Mouse (Mus musculus) lung, embryonic 15.5 days (tissue): ENCODE measurements around the gene St3gal6. TPM values are rescaled to one million over a fixed set of nuclear protein-coding genes. Genes with fewer than 3 reads are reported as not detected.
"Not testable (repeated sequence)": the region's sequence is repeated elsewhere in the genome, so short reads cannot be mapped to it uniquely, and the experiment has no call there.

ENCODE experiments used
- ATAC-seq: fragments of 200-750 bp; cut with Nextera tagmentation; 2 replicates; pipeline ENCODE4 v1.8.0; 2017; ENCODE audit warnings: moderate number of reproducible peaks, borderline replicate concordance; ENCODE audit not compliant: low FRiP score, low TSS enrichment; ENCODE audit errors: extremely low read depth
- H3K27ac ChIP-seq: fragments of 300-500 bp; sonication (generic); 2 replicates; pipeline ENCODE4 v1.5.1; 2015; ENCODE audit warnings: moderate library complexity, mild to moderate bottlenecking, inconsistent platforms
- H3K27me3 ChIP-seq: fragments of 300-500 bp; sonication (generic); 2 replicates; pipeline ENCODE4 v1.6.1; 2015; ENCODE audit warnings: inconsistent platforms
- H3K36me3 ChIP-seq: fragments of 300-500 bp; sonication (generic); 2 replicates; pipeline ENCODE4 v1.6.1; 2015; ENCODE audit warnings: inconsistent platforms
- H3K4me1 ChIP-seq: fragments of 300-500 bp; sonication (generic); 2 replicates; pipeline ENCODE4 v1.6.1; 2015; ENCODE audit warnings: inconsistent platforms
- H3K4me2 ChIP-seq: fragments of 300-500 bp; sonication (generic); 2 replicates; pipeline ENCODE4 v1.6.1; 2015; ENCODE audit warnings: inconsistent platforms, mild to moderate bottlenecking, moderate library complexity
- H3K4me3 ChIP-seq: fragments of 300-500 bp; sonication (generic); 2 replicates; pipeline ENCODE4 v1.5.1; 2015; ENCODE audit warnings: mild to moderate bottlenecking, inconsistent platforms
- H3K9ac ChIP-seq: fragments of 300-500 bp; sonication (generic); 2 replicates; pipeline ENCODE4 v1.6.1; 2015; ENCODE audit warnings: inconsistent platforms
- H3K9me3 ChIP-seq: fragments of 300-500 bp; sonication (generic); 2 replicates; pipeline ENCODE4 v1.6.1; 2016; ENCODE audit warnings: inconsistent platforms
- WGBS: fragments of 180-500 bp; shearing (Covaris S2); methylation state at CpG from one replicate; pipeline ENCODE4 v1.1.7; 2015; 5-methylcytosine and 5-hydroxymethylcytosine counted together
- polyA plus RNA-seq: library from polyadenylated mRNA; unstranded; fragments of >200 nt; fragmentation: Nextera tagmentation; extraction: Ambion mirVana; gene quantifications from 2 replicates; pipeline ENCODE4 v1.2.1, GENCODE M21; 2015

St3gal6 gene
- polyA plus RNA-seq, 1 experiment from 2014 or later: 27.3 TPM

DNA sequence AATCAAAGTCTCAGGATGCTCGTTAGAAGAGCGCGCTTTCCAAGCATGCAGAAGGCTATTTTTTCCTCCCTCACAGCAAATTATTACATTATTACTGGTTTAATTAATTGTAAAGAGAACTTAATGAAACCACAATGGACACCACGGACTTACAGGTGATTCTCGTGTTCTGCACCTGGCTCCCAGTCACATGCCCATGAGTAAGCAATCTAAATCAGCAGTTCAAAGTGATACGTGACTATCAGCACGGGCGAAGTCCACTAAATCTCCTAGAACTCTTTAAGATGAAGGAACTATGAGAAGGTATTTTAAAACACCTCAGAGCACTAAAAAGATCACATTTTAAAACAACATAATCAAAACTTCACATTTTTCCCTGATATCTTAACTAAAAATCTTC lies 54.0 kb downstream of the St3gal6 start:
- Histone ChIP-seq H3K36me3 (peaks cover 43% of the 10 kb centered on the region), H3K27me3 (no peaks in the 10 kb centered on the region), H3K4me2 (no peak overlapping the region), H3K4me1 (peaks cover 3% of the 10 kb centered on the region; the same call in 1 of the 2 replicates), H3K9ac (no peak overlapping the region), H3K27ac (no peak overlapping the region), H3K9me3 (no peaks in the 10 kb centered on the region), H3K4me3 (no peak overlapping the region)
- no peak for ATAC-seq
- 89% methylated on average over 8 of the region's 8 CpGs for WGBS

DNA sequence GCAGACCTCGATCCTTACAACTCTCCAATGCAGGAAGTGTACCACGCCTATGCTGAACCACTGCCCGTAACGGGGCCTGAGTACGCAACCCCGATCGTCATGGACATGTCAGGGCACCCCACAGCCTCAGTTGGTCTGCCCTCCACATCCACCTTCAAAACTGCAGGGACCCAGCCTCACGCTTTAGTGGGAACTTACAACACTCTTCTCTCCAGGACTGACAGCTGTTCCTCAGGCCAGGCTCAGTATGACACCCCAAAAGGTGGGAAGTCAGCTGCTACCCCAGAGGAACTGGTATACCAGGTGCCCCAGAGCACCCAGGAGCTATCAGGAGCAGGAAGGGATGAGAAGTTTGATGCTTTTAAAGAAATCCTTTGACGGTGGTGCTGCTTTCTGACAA lies 58.6 kb downstream of the St3gal6 start:
- H3K27me3 ChIP-seq: no peaks in the 10 kb centered on the region
- 84% methylated on average over 9 of the region's 9 CpGs for WGBS
- H3K9ac ChIP-seq: no peak overlapping the region
- no peaks in the 10 kb centered on the region for H3K9me3 ChIP-seq
- no peak overlapping the region for H3K4me2 ChIP-seq
- H3K4me1 ChIP-seq: no peaks in the 10 kb centered on the region
- no peak overlapping the region for H3K27ac ChIP-seq
- H3K4me3 ChIP-seq: no peak overlapping the region
- ATAC-seq: no peak
- H3K36me3 ChIP-seq: peaks cover 62% of the 10 kb centered on the region

DNA sequence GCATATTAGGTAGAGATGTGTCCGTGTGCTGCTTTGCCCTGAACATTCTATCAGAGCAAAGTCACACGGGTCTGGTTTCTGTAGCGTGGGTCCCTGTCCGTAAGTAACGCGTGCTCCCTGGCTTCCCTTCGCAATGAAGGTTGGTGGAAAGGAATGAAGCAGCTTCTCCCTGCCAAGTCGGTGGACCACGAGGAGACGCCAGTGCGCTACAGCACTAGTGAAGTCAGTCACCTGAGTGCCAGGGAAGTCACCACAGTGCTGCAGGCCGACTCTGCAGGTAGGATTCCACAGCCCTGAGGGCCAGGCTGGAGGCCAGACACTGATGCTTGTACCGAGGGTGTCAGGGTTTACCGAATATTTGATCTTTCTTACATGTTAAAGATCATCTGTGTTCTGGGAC lies 60.0 kb downstream of the St3gal6 start:
- ATAC-seq: no peak
- no peak overlapping the region for H3K4me2 ChIP-seq
- no peaks in the 10 kb centered on the region for H3K9me3 ChIP-seq
- H3K27ac ChIP-seq: no peak overlapping the region
- no peak overlapping the region for H3K9ac ChIP-seq
- no peak overlapping the region for H3K4me3 ChIP-seq
- H3K4me1 ChIP-seq: no peaks in the 10 kb centered on the region
- H3K27me3 ChIP-seq: no peaks in the 10 kb centered on the region
- peaks cover 62% of the 10 kb centered on the region for H3K36me3 ChIP-seq
- WGBS: 92% methylated on average over 14 of the region's 14 CpGs

DNA sequence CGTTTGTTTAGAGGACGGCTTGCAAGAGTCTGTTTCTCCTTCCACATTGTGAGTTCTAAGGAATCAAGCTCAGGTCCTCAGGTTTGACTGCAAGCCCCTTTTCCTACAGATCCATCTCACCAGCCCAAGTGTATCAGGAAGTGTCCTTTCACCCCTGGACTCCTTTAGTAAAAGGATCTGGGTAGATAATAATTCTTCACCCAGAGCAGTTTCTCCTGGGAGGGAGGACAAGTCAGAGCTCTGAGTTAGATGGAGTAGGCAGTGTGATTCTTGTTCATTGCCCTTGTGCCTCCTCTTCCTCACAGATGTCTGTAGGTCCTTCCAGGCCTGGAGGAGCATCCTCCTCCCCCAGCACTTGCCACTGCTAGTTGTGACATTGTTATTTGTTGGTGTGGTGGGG lies 61.5 kb downstream of the St3gal6 start:
- peaks cover 65% of the 10 kb centered on the region for H3K36me3 ChIP-seq
- H3K9me3 ChIP-seq: no peaks in the 10 kb centered on the region
- 87% methylated on average over 2 of the region's 2 CpGs for WGBS

DNA sequence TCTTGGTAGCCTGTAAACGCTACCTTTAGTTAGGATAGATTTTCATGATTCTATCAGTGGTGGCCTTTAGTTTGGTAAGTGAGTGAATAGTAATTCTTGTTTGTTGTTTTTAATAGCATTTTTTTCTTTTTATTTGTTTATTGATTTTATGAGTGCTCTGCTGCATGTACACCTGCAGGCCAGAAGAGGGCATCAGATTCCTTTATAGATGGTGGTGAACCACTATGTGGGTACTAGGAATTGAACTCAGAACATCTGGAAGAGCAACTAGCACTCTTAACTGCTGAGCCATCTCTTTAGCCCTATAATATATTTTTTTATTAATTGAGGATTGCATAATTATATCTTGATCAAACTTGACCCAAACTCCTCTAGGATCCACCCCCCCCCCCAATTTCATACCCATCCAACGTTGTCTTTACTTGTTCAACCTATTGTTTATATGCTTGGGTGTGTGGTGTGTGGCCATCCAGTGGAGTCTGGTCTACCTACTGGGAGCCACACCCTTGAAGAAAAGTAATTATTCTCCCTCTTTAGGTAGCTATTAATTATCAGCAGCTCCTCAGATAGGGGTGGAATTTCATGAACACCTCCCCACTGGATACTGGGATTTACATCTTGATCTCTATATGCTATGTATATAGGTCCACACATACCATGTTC lies 62.1 kb downstream of the St3gal6 start:
- Histone ChIP-seq H3K4me2 (no peak overlapping the region), H3K27ac (no peak overlapping the region), H3K27me3 (no peaks in the 10 kb centered on the region), H3K36me3 (peaks cover 59% of the 10 kb centered on the region), H3K9me3 (no peaks in the 10 kb centered on the region), H3K9ac (no peak overlapping the region), H3K4me1 (no peaks in the 10 kb centered on the region), H3K4me3 (no peak overlapping the region)
- 79% methylated on average over 2 of the region's 2 CpGs for WGBS
- ATAC-seq: no peak

More for the DNA sequence above, 61.5 kb downstream of the St3gal6 start:
- Histone ChIP-seq H3K4me3 (no peak overlapping the region), H3K4me2 (no peak overlapping the region), H3K4me1 (no peaks in the 10 kb centered on the region), H3K9ac (no peak overlapping the region), H3K27ac (no peak overlapping the region), H3K27me3 (no peaks in the 10 kb centered on the region)
- ATAC-seq: no peak

DNA sequence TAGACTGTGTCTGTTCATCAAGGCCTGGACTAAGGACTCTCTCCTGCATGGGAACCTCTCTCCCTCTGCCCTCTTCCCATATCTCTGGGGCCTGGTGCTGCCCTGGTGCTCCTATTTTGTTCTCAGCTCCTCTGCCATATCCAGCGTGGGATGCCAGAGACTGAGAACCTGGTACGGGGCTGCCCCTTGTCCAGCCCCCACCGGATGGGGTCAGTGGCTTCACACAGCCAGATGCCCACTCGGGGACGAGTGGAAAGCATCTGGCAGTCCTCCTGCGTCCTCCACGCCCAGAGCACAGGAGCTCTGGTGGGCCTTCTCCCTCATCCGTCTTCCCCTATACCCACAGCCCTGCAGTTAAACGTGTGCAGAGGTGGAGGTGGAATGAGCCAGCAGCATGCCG lies 63.7 kb downstream of the St3gal6 start:
- Histone ChIP-seq H3K27me3 (no peaks in the 10 kb centered on the region), H3K27ac (no peak overlapping the region), H3K4me1 (no peaks in the 10 kb centered on the region), H3K36me3 (peaks cover 50% of the 10 kb centered on the region), H3K9me3 (no peaks in the 10 kb centered on the region), H3K9ac (no peak overlapping the region), H3K4me3 (no peak overlapping the region), H3K4me2 (no peak overlapping the region)
- 75% methylated on average over 10 of the region's 10 CpGs for WGBS
- no peak for ATAC-seq

DNA sequence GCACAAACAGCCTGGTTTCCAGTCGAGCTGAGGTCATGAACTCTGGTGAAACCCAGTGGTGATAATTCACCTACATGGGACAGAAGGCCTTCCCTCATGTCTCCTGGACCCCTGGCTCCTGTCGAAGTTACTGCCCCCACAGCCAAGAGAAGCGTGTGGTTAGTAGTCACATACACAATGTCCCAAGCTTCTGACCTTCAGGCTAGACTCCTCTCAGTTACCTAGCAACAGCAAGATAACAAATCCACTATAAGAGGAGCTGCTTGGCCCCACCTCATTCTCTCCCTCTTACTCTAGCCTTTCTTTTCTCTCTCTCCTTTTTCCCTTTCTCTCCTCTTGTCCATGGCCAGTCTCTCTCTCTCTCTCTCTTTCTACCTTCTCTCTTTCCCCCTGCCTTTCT lies 64.1 kb downstream of the St3gal6 start:
- H3K4me3 ChIP-seq, H3K4me1 ChIP-seq, H3K9ac ChIP-seq, H3K27ac ChIP-seq, H3K4me2 ChIP-seq, H3K27me3 ChIP-seq, H3K9me3 ChIP-seq, ATAC-seq: not testable (repeated sequence)
- H3K36me3 ChIP-seq: peaks cover 46% of the 10 kb centered on the region
- 15% methylated on average over 3 of the region's 3 CpGs for WGBS

DNA sequence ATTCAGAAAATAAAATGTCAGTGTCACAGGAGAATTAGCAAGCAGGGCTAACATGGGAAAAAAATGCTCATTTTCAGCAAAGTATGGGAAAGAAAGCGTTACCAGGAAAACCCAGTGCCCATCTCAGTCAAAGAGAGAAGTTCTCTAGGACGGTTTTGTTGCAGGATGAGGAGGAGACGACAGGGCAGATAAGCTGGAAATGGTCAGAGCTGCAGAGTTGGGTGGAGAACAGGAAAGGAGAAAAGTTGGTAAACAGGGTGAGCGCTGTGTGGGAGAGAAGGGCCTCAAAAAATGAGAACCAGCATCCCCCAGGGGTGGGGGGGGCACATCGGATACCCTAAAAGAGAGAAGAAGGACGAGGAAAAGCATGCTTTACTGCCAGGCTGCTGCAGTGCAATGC lies 67.1 kb downstream of the St3gal6 start:
- WGBS: 68% methylated on average over 6 of the region's 6 CpGs

DNA sequence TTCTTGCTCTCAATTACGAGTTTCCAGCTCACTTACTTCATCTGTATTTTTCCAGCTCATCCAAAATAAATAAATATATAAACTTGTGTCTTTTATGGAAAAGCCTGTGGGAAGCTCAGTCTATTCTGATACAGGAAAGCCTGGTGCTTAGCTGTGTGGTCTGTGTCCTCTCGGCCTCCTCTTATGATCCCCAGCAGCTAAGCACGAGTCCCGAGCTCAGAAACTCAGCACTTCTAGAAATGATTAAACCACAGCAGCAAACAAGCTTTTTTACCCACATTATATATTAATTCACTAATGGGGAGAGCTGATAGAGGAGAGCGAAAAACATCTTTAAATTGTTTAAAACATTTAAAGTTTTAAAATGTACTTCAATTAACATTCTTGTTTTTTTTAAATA lies 67.6 kb downstream of the St3gal6 start:
- 68% methylated on average over 5 of the region's 5 CpGs for WGBS
- no peak overlapping the region for H3K4me3 ChIP-seq
- H3K27ac ChIP-seq: no peak overlapping the region
- H3K9me3 ChIP-seq: no peaks in the 10 kb centered on the region
- H3K27me3 ChIP-seq: no peaks in the 10 kb centered on the region
- H3K4me1 ChIP-seq: no peaks in the 10 kb centered on the region
- peaks cover 29% of the 10 kb centered on the region for H3K36me3 ChIP-seq
- H3K4me2 ChIP-seq: no peak overlapping the region
- no peak for ATAC-seq
- no peak overlapping the region for H3K9ac ChIP-seq

More for the DNA sequence above, 67.1 kb downstream of the St3gal6 start:
- Histone ChIP-seq H3K4me1 (no peaks in the 10 kb centered on the region), H3K4me3 (no peak overlapping the region), H3K36me3 (peaks cover 29% of the 10 kb centered on the region), H3K9ac (no peak overlapping the region), H3K27ac (no peak overlapping the region), H3K27me3 (no peaks in the 10 kb centered on the region), H3K4me2 (no peak overlapping the region), H3K9me3 (no peaks in the 10 kb centered on the region)
- ATAC-seq: no peak

DNA sequence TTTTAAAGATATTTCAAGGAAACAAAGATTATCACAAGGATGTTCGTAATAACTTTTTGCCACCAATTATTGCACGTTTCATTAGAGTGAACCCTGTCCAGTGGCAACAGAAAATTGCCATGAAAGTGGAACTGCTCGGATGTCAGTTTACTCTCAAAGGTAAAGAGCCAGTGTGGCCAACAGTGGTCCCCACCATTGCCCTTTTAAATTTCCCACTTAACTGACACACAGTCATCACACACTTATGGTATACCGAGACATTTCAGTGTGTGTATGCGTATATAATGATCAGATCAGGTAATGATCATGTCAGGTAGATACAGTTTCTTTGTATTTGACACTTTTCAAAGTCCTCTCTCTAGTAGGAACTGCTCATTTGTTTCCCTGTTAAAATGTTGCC lies 68.9 kb downstream of the St3gal6 start:
- H3K27me3 ChIP-seq: no peaks in the 10 kb centered on the region
- H3K4me1 ChIP-seq: no peaks in the 10 kb centered on the region
- ATAC-seq: no peak
- WGBS: 76% methylated on average over 5 of the region's 5 CpGs
- H3K4me2 ChIP-seq: no peak overlapping the region
- H3K9ac ChIP-seq: no peak overlapping the region
- no peaks in the 10 kb centered on the region for H3K9me3 ChIP-seq
- peaks cover 30% of the 10 kb centered on the region for H3K36me3 ChIP-seq
- no peak overlapping the region for H3K27ac ChIP-seq
- no peak overlapping the region for H3K4me3 ChIP-seq

DNA sequence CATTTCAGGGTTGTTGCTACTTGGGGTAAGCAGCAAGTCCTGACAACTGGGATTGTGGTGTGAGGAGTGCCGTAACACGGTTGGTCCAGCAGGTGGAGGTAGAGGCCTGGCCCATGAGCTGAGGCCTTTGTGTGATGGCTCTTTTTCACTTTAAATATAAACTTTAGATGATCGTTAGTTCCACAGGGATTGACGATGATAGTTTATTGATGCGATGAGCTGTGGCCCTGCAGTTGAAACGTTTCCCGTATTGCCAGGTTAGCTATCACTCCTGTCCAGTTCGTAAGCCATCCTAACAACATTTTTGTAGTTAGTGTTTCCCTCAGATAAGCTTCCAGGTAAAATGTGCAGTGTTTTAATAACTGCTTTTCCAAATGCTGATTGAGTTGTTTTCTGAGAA lies 69.4 kb downstream of the St3gal6 start:
- Histone ChIP-seq H3K4me1 (no peaks in the 10 kb centered on the region), H3K4me2 (no peak overlapping the region), H3K9me3 (no peaks in the 10 kb centered on the region), H3K4me3 (no peak overlapping the region), H3K27me3 (no peaks in the 10 kb centered on the region), H3K27ac (no peak overlapping the region), H3K9ac (no peak overlapping the region), H3K36me3 (peaks cover 31% of the 10 kb centered on the region)
- ATAC-seq: no peak
- WGBS: 54% methylated on average over 8 of the region's 8 CpGs

DNA sequence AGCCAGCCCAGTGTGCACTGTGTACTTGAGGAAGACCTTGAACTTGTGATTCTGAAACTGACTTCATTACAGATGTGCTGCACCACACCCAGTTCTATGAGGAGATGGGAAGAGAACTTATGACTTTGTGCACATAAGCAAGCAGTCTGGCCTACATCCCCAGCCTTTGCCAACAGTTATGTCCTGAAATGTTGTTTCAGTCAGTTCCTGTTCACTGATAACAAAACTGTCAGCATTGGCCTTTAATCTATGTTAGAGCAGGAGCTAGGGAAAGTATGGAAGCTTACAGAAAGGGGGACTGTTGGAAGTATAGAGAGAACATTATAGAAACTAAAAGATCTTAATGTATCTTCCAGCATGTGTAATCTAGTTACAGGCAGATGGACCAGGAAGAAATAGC lies 70.2 kb downstream of the St3gal6 start:
- Histone ChIP-seq H3K36me3 (peaks cover 26% of the 10 kb centered on the region; the same call in 1 of the 2 replicates), H3K4me3 (no peak overlapping the region), H3K27me3 (no peaks in the 10 kb centered on the region), H3K9me3 (no peaks in the 10 kb centered on the region), H3K27ac (no peak overlapping the region), H3K4me2 (no peak overlapping the region), H3K4me1 (peaks cover 3% of the 10 kb centered on the region; the same call in 1 of the 2 replicates), H3K9ac (no peak overlapping the region)
- no peak for ATAC-seq

DNA sequence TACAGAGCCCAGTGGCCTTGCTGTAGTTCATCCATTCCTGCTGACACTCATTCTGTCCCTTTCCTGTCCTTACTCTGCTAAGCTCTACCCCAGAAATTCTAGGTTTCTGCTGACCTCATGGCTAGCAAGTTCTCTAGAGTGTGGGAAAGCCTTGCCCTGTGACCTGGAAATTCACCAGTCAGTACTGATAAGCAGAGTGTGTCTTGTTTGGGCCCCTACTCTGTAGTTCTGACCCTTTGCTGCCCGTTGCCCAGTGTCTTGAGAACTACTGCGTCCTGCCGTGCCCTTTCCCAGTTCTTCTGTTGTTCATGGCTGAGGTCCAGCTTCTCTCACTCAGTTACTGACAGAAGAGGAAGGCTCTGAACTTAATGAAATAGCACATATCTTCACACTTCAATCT lies 70.9 kb downstream of the St3gal6 start:
- Histone ChIP-seq H3K9me3 (no peaks in the 10 kb centered on the region), H3K36me3 (peaks cover 23% of the 10 kb centered on the region; the same call in 1 of the 2 replicates), H3K9ac (no peak overlapping the region), H3K27ac (no peak overlapping the region), H3K4me3 (no peak overlapping the region), H3K4me2 (no peak overlapping the region), H3K4me1 (peaks cover 3% of the 10 kb centered on the region; the same call in 1 of the 2 replicates), H3K27me3 (no peaks in the 10 kb centered on the region)
- no peak for ATAC-seq
- WGBS: 33% methylated on average over 3 of the region's 3 CpGs
